Mouse (Mus musculus) forebrain, embryonic 10.5 days (tissue): ENCODE data around the gene Zic1. TPM values are rescaled to one million over a fixed set of nuclear protein-coding genes. Genes with fewer than 3 reads are reported as not detected.

Experiments used
- DNase-seq: peaks from one replicate; pipeline ENCODE4 v3.0.0-alpha.2; 2017; ENCODE audit warnings: low spot score; ENCODE audit errors: extremely low spot score
- H3K27ac ChIP-seq: fragments of 300-500 bp; sonication (generic); 2 replicates; pipeline ENCODE4 v1.5.1; 2016; ENCODE audit warnings: mild to moderate bottlenecking
- H3K27me3 ChIP-seq: fragments of 300-500 bp; sonication (generic); 2 replicates; pipeline ENCODE4 v1.6.1; 2016; ENCODE audit warnings: mild to moderate bottlenecking; ENCODE audit not compliant: poor library complexity, severe bottlenecking
- H3K36me3 ChIP-seq: fragments of 300-500 bp; sonication (generic); replicated peaks from 2 replicates; pipeline ENCODE4 v1.6.1; 2016; ENCODE audit warnings: mild to moderate bottlenecking, moderate library complexity
- H3K4me1 ChIP-seq: fragments of 300-500 bp; sonication (generic); 2 replicates; pipeline ENCODE4 v1.6.1; 2016
- H3K4me3 ChIP-seq: fragments of 300-500 bp; sonication (generic); 2 replicates; pipeline ENCODE4 v1.5.1; 2016; ENCODE audit warnings: mild to moderate bottlenecking, moderate library complexity
- H3K9me3 ChIP-seq: fragments of 300-500 bp; sonication (generic); 2 replicates; pipeline ENCODE4 v1.6.1; 2016; ENCODE audit warnings: mild to moderate bottlenecking, moderate library complexity
- WGBS: fragments of 180-500 bp; shearing (Covaris S2); methylation state at CpG from one replicate; pipeline ENCODE4 v1.1.7; 2016; 5-methylcytosine and 5-hydroxymethylcytosine counted together
- polyA plus RNA-seq: library from polyadenylated mRNA; unstranded; fragments of >200 nt; fragmentation: Nextera tagmentation; extraction: Ambion mirVana; gene quantifications from 2 replicates; pipeline ENCODE4 v1.2.1, GENCODE M21; 2016

The Zic1 gene
- 6.2 and 8.9 TPM in 2 replicates for polyA plus RNA-seq

- H3K27me3 ChIP-seq: peaks cover 100% of the 10 kb centered on the region
These were observed at the start of gene Zic1 for GRCm38 (mm10) chr9:91365664-91366063. Gene Zic1 (minus strand): TSS chr9:91365810.

GRCm38 (mm10) chr9:91414007-91414661 is 48.5 kb upstream of the Zic1 start:
- H3K27me3 ChIP-seq: peaks cover 99% of the 10 kb centered on the region
- no peaks in the 10 kb centered on the region for H3K36me3 ChIP-seq
- H3K27ac ChIP-seq: peak overlapping the region; percentile 67
- H3K4me3 ChIP-seq: peak overlapping the region; percentile 32
- WGBS: 2% methylated on average over 12 of the region's 12 CpGs
- DNase-seq: peak; percentile 64
- peaks cover 60% of the 10 kb centered on the region for H3K4me1 ChIP-seq
- no peaks in the 10 kb centered on the region for H3K9me3 ChIP-seq

More at GRCm38 (mm10) chr9:91365664-91366063, at the start of gene Zic1:
- WGBS: 0% methylated on average over 33 of the region's 33 CpGs
- H3K4me3 ChIP-seq: peak within 1 kb of the TSS; percentile 85
- peak; percentile 84 for DNase-seq
- H3K4me1 ChIP-seq: peaks cover 81% of the 10 kb centered on the region
- H3K9me3 ChIP-seq: no peaks in the 10 kb centered on the region
- H3K36me3 ChIP-seq: peaks cover 37% of the 10 kb centered on the region
- peak within 1 kb of the TSS; percentile 98 for H3K27ac ChIP-seq

- no peak for DNase-seq
- 0% methylated on average over 3 of the region's 3 CpGs for WGBS
- peaks cover 4% of the 10 kb centered on the region for H3K9me3 ChIP-seq
- H3K36me3 ChIP-seq: no peaks in the 10 kb centered on the region
- peak overlapping the region; percentile 76 for H3K27ac ChIP-seq
- H3K4me1 ChIP-seq: peaks cover 45% of the 10 kb centered on the region
- H3K4me3 ChIP-seq: peak overlapping the region; percentile 38
- peaks cover 99% of the 10 kb centered on the region for H3K27me3 ChIP-seq
These were observed 44.2 kb upstream of the Zic1 start for GRCm38 (mm10) chr9:91409771-91410170.

DNA sequence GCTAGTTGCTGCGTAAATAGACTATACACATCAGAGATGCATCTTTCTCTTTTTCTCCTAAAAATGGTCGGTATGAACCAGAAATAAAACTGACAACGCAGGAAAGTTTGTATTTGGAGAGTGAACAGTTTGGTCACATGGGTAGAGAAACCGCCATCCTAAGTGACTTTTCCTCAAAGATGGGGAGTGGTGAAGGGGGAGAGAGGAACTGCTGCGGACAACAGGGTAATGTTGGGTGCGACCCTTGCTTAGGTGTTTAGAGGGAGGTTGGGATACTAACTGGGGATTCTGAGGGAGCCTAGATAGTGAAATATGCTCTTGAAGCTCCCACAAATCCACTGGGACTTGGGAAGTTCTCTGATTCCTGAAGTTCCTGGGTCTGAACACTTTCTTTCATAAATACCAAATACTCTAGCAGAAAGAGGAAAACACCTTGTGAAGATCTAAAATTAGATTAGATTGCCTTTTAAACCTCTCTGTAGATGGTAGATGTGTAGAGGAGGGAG is 40.7 kb upstream of the Zic1 start:
- H3K27me3 ChIP-seq: peaks cover 100% of the 10 kb centered on the region
- H3K4me1 ChIP-seq: peaks cover 52% of the 10 kb centered on the region
- DNase-seq: peak; percentile 17
- peak overlapping the region; percentile 85 for H3K27ac ChIP-seq
- no peaks in the 10 kb centered on the region for H3K36me3 ChIP-seq
- under 1% methylated on average over 6 of the region's 6 CpGs for WGBS
- H3K4me3 ChIP-seq: peak overlapping the region; percentile 49
- peaks cover 4% of the 10 kb centered on the region for H3K9me3 ChIP-seq

- peak; percentile 61 for DNase-seq
- peaks cover 4% of the 10 kb centered on the region for H3K9me3 ChIP-seq
- H3K27me3 ChIP-seq: peaks cover 100% of the 10 kb centered on the region
- WGBS: under 1% methylated on average over 16 of the region's 16 CpGs
- H3K4me1 ChIP-seq: peaks cover 57% of the 10 kb centered on the region
- no peaks in the 10 kb centered on the region for H3K36me3 ChIP-seq
- peak overlapping the region; percentile 49 for H3K4me3 ChIP-seq
- peak overlapping the region; percentile 85 for H3K27ac ChIP-seq
These were observed 40.2 kb upstream of the Zic1 start for GRCm38 (mm10) chr9:91405753-91406178.

GRCm38 (mm10) chr9:91404905-91405752 is 39.5 kb upstream of the Zic1 start:
- DNase-seq: peak; percentile 39
- Histone ChIP-seq H3K4me3 (peak overlapping the region; percentile 49), H3K27ac (peak overlapping the region; percentile 85), H3K9me3 (peaks cover 4% of the 10 kb centered on the region), H3K4me1 (peaks cover 58% of the 10 kb centered on the region), H3K27me3 (peaks cover 100% of the 10 kb centered on the region), H3K36me3 (no peaks in the 10 kb centered on the region)
- under 1% methylated on average over 27 of the region's 27 CpGs for WGBS

GRCm38 (mm10) chr9:91404229-91404628 is 38.6 kb upstream of the Zic1 start:
- Histone ChIP-seq H3K4me1 (peaks cover 53% of the 10 kb centered on the region), H3K4me3 (peak overlapping the region; percentile 49), H3K36me3 (no peaks in the 10 kb centered on the region), H3K27ac (peak overlapping the region; percentile 85), H3K9me3 (peaks cover 4% of the 10 kb centered on the region), H3K27me3 (peaks cover 100% of the 10 kb centered on the region)
- peak; percentile 30 for DNase-seq
- WGBS: 1% methylated on average over 13 of the region's 13 CpGs

GRCm38 (mm10) chr9:91401471-91401870 is 35.9 kb upstream of the Zic1 start:
- Histone ChIP-seq H3K4me3 (no peak overlapping the region), H3K27me3 (peaks cover 100% of the 10 kb centered on the region), H3K4me1 (peaks cover 58% of the 10 kb centered on the region), H3K36me3 (no peaks in the 10 kb centered on the region), H3K27ac (peak overlapping the region; percentile 5; the same call in 1 of the 2 replicates), H3K9me3 (no peaks in the 10 kb centered on the region)
- DNase-seq: peak; percentile 28
- WGBS: 2% methylated on average over 10 of the region's 10 CpGs

- Histone ChIP-seq H3K27me3 (peaks cover 100% of the 10 kb centered on the region), H3K9me3 (no peaks in the 10 kb centered on the region), H3K27ac (peak overlapping the region; percentile 11; the same call in 1 of the 2 replicates), H3K4me1 (peaks cover 57% of the 10 kb centered on the region), H3K36me3 (no peaks in the 10 kb centered on the region), H3K4me3 (no peak overlapping the region)
- WGBS: 6% methylated on average over 8 of the region's 8 CpGs
- DNase-seq: no peak
These were observed 35.0 kb upstream of the Zic1 start for GRCm38 (mm10) chr9:91400482-91401093.

DNA sequence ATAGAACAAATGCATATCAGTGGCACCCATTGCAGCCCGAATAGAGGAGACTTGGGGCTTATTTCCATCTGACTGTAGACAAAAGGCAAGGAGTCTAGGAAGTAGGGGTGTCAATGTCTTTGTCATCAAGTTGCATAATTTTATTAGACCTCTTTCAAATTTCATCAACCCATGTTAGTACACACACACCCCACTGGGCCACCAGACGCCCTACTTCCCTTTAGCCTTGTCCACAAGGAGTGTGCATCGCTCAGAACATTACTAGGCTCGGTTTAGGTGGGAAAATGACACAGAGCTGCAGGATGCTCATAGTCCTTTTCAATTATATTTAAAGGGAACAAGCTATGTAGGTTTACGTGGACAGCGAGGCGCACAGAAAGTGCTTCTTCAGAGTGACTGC is 34.4 kb upstream of the Zic1 start:
- Histone ChIP-seq H3K27me3 (peaks cover 100% of the 10 kb centered on the region), H3K4me1 (peaks cover 57% of the 10 kb centered on the region), H3K4me3 (no peak overlapping the region), H3K9me3 (no peaks in the 10 kb centered on the region), H3K36me3 (no peaks in the 10 kb centered on the region), H3K27ac (0 out of 2 replicates have a peak overlapping the region, but pooled peaks have one; percentile 11)
- no peak for DNase-seq
- WGBS: 13% methylated on average over 7 of the region's 7 CpGs

- Histone ChIP-seq H3K36me3 (no peaks in the 10 kb centered on the region), H3K27ac (peak overlapping the region; percentile 80), H3K9me3 (no peaks in the 10 kb centered on the region), H3K27me3 (peaks cover 100% of the 10 kb centered on the region), H3K4me3 (0 out of 2 replicates have a peak overlapping the region, but pooled peaks have one; percentile 14), H3K4me1 (peaks cover 59% of the 10 kb centered on the region)
- WGBS: 3% methylated on average over 14 of the region's 14 CpGs
- DNase-seq: peak; percentile 34
These were observed 29.6 kb upstream of the Zic1 start for GRCm38 (mm10) chr9:91395066-91395772.

DNA sequence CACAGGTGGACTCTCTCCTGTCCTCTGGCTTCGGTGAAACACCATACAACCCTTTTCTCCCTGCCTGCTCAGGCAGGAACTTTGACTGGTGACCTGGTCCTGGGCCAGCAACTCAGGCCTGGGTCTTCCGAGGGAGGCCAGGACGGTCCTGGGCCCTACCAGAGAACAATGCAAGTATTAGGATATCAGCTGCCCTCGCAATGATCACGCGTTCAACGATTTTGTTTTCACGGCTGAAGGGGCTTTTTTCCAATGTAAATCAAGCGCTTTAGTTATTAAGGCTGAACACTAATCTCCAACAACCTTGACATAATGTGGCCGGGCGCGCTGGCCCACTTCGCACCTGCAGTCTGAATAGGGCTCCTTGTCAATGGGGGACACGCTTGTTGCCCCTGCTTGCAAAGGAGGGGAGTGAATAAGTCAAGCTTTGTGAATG is 28.6 kb upstream of the Zic1 start:
- H3K36me3 ChIP-seq: no peaks in the 10 kb centered on the region
- peaks cover 66% of the 10 kb centered on the region for H3K4me1 ChIP-seq
- peak; percentile 48 for DNase-seq
- 0% methylated on average over 14 of the region's 14 CpGs for WGBS
- H3K27me3 ChIP-seq: peaks cover 100% of the 10 kb centered on the region
- peak overlapping the region; percentile 14; the same call in 1 of the 2 replicates for H3K4me3 ChIP-seq
- peak overlapping the region; percentile 80 for H3K27ac ChIP-seq
- no peaks in the 10 kb centered on the region for H3K9me3 ChIP-seq
